In the genomic region with DNA sequence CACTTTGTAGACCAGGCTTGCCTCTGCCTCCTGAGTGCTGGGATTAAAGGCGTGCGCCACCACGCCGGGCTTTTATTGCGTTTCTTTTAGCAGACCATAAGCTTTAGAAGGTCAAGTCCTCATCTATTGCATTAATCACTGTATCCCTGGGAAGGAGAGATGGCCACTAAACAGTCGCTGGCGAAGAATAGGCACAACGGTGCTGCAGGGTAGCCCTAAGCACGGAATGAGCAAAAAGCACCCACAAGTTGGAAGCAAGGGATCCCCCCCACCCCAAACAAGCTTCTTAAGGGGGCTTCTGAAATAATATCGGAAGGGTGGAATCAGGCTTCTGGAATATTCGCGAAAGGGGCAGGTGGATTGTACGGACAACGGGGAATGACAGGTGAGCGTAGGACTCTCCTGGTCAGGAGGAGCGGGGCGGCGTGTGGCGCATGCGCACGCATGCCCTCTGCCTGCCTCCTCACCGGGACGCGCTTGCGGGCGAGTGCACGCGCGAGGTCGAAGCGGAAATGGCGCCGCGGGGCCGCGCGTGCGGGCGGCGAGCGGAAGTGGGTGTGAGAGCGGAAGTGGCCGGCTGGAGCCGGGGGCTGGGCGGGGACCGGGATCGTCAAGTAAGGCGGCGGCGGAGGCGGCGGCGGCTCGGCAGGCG, we compare ENCODE assay signal across 8 mouse cellular contexts. TPM values are rescaled to one million over a fixed set of nuclear protein-coding genes. Genes with fewer than 3 reads are reported as not detected.
DNase-seq lines count a peak whose midpoint lies in the region; ATAC-seq and TF ChIP-seq lines count a peak whose summit lies in the region.

A gene (plus strand): TSS at position 147 of the 652 bp plus-strand sequence.

- DNase-seq in CD8-positive naive resting alpha-beta T cell, adult 2 months (ENCODE audit: low read depth in 2 of 2, low spot score in 2 of 2), result peak; percentile 98 to 99
- peak; percentile 91 for DNase-seq in c-Kit-positive CD71-negative TER-119-negative erythroid progenitor cells, embryonic 14.5 days (ENCODE audit: low read depth)
- DNase-seq in forebrain, embryonic 10.5 days (ENCODE audit: extremely low spot score, low spot score), result peak; percentile 95
- peak; percentile 95 to 98 for DNase-seq in kidney, postnatal 25 days
- peak; percentile 91 to 94 (median 93) for DNase-seq in liver, embryonic 14.5 days (ENCODE audit: low read depth in 3 of 3, low spot score in 3 of 3)
- DNase-seq in neural tube, embryonic 11.5 days (ENCODE audit: low spot score), result peak; percentile 99
- peak; percentile 99 for DNase-seq in stomach, postnatal 0 days (ENCODE audit: low spot score)

- peaks cover 5% of the 10 kb centered on the region; the same call in 1 of the 2 replicates for H3K36me3 ChIP-seq in forebrain, embryonic 10.5 days (replicated peaks)
- no peaks in the 10 kb centered on the region for H3K36me3 ChIP-seq in heart, embryonic 15.5 days
- H3K36me3 ChIP-seq in liver, embryonic 14.5 days (replicated peaks; ENCODE audit: control insufficient read depth, insufficient read depth, low read depth), result no peaks in the 10 kb centered on the region
- H3K36me3 ChIP-seq in neural tube, embryonic 11.5 days (ENCODE audit: control insufficient read depth, insufficient read depth, low read length), result no peaks in the 10 kb centered on the region
- no peaks in the 10 kb centered on the region for H3K36me3 ChIP-seq in stomach, postnatal 0 days (ENCODE audit: control insufficient read depth, insufficient read depth, low read length)

- 1% methylated on average over 55 of the region's 55 CpGs for whole genome bisulfite sequencing in forebrain, embryonic 10.5 days
- 2% methylated on average over 48 of the region's 55 CpGs for WGBS in heart, embryonic 15.5 days
- 5% methylated on average over 40 of the region's 55 CpGs for WGBS in liver, embryonic 14.5 days (ENCODE audit: insufficient replicate concordance)
- WGBS in neural tube, embryonic 11.5 days, result 1% methylated on average over 33 of the region's 55 CpGs
- under 1% methylated on average over 47 of the region's 55 CpGs for WGBS in stomach, postnatal 0 days

- H3K4me3 ChIP-seq in forebrain, embryonic 10.5 days, result peak within 1 kb of the TSS; percentile 99
- peak within 1 kb of the TSS; percentile 87 for H3K4me3 ChIP-seq in heart, embryonic 15.5 days
- H3K4me3 ChIP-seq in liver, embryonic 14.5 days (ENCODE audit: insufficient read depth in 1 of 2, low read depth in 2 of 2, low read length in 2 of 2), result peak within 1 kb of the TSS; percentile 86 to 96
- H3K4me3 ChIP-seq in neural tube, embryonic 11.5 days (ENCODE audit: low read depth, low read length), result peak within 1 kb of the TSS; percentile 98
- peak within 1 kb of the TSS; percentile 99 for H3K4me3 ChIP-seq in stomach, postnatal 0 days (ENCODE audit: low read depth, low read length)

- peak within 1 kb of the TSS; percentile 83 for H3K4me2 ChIP-seq in heart, embryonic 15.5 days
- peak within 1 kb of the TSS; percentile 99 for H3K4me2 ChIP-seq in liver, embryonic 14.5 days (ENCODE audit: low read depth)
- peak within 1 kb of the TSS; percentile 78 for H3K4me2 ChIP-seq in neural tube, embryonic 11.5 days (ENCODE audit: low read depth)
- peak within 1 kb of the TSS; percentile 79 for H3K4me2 ChIP-seq in stomach, postnatal 0 days (replicated peaks; ENCODE audit: low read depth)

- no peak for TF ChIP-seq CTCF in liver, embryonic 14.5 days (IDR thresholded peaks at IDR 0.05; ENCODE audit: low read depth)
- TF ChIP-seq CTCF in stomach, postnatal 0 days (IDR thresholded peaks at IDR 0.05; ENCODE audit: low read depth), result no peak

- H3K4me1 ChIP-seq in forebrain, embryonic 10.5 days, result peaks cover 43% of the 10 kb centered on the region
- peaks cover 37% of the 10 kb centered on the region for H3K4me1 ChIP-seq in heart, embryonic 15.5 days (replicated peaks)
- H3K4me1 ChIP-seq in liver, embryonic 14.5 days (replicated peaks; ENCODE audit: control insufficient read depth in 2 of 2, insufficient read depth in 2 of 2, low read length in 1 of 2), result peaks cover 31% of the 10 kb centered on the region in 2 experiments
- H3K4me1 ChIP-seq in neural tube, embryonic 11.5 days (ENCODE audit: control insufficient read depth, insufficient read depth, low read length), result peaks cover 23% of the 10 kb centered on the region; the same call in 1 of the 2 replicates
- 0 out of 2 replicates have a peak, but pooled peaks cover 7% of the 10 kb centered on the region for H3K4me1 ChIP-seq in stomach, postnatal 0 days (replicated peaks; ENCODE audit: control insufficient read depth, insufficient read depth)

- no peaks in the 10 kb centered on the region for H3K9me3 ChIP-seq in forebrain, embryonic 10.5 days
- H3K9me3 ChIP-seq in heart, embryonic 15.5 days (replicated peaks), result no peaks in the 10 kb centered on the region
- no peaks in the 10 kb centered on the region for H3K9me3 ChIP-seq in liver, embryonic 14.5 days (ENCODE audit: control insufficient read depth, low read length)
- no peaks in the 10 kb centered on the region for H3K9me3 ChIP-seq in neural tube, embryonic 11.5 days (ENCODE audit: control insufficient read depth, low read length)
- H3K9me3 ChIP-seq in stomach, postnatal 0 days (ENCODE audit: control insufficient read depth, low read length), result no peaks in the 10 kb centered on the region

- no peak for TF ChIP-seq EP300 in liver, embryonic 14.5 days (IDR thresholded peaks at IDR 0.05; ENCODE audit: low read depth)
- no peak for TF ChIP-seq EP300 in stomach, postnatal 0 days (optimal IDR thresholded peaks at IDR 0.05)

- no peaks in the 10 kb centered on the region for H3K27me3 ChIP-seq in forebrain, embryonic 10.5 days (ENCODE audit: poor library complexity, severe bottlenecking)
- H3K27me3 ChIP-seq in heart, embryonic 15.5 days, result no peaks in the 10 kb centered on the region
- H3K27me3 ChIP-seq in liver, embryonic 14.5 days (ENCODE audit: control insufficient read depth, insufficient read depth, low read length), result no peaks in the 10 kb centered on the region
- no peaks in the 10 kb centered on the region for H3K27me3 ChIP-seq in neural tube, embryonic 11.5 days (ENCODE audit: control insufficient read depth, insufficient read depth, low read length)
- no peaks in the 10 kb centered on the region for H3K27me3 ChIP-seq in stomach, postnatal 0 days (ENCODE audit: control insufficient read depth, insufficient read depth, low read length)

- ATAC-seq in heart, embryonic 15.5 days (replicated peaks; ENCODE audit: insufficient number of reproducible peaks, insufficient read depth, low FRiP score, low read depth), result peak; percentile 90
- ATAC-seq in liver, embryonic 14.5 days (ENCODE audit: insufficient read depth), result peak; percentile 92
- peak; percentile 90 for ATAC-seq in neural tube, embryonic 11.5 days (ENCODE audit: insufficient read depth, low FRiP score, low TSS enrichment)
- ATAC-seq in stomach, postnatal 0 days (ENCODE audit: low FRiP score, low TSS enrichment), result peak; percentile 90

- H3K27ac ChIP-seq in forebrain, embryonic 10.5 days, result peak within 1 kb of the TSS; percentile 94
- H3K27ac ChIP-seq in heart, embryonic 15.5 days, result peak within 1 kb of the TSS; percentile 97
- H3K27ac ChIP-seq in liver, embryonic 14.5 days, result peak within 1 kb of the TSS; percentile 82
- H3K27ac ChIP-seq in neural tube, embryonic 11.5 days (ENCODE audit: low read depth, low read length), result peak within 1 kb of the TSS; percentile 75
- peak within 1 kb of the TSS; percentile 98 for H3K27ac ChIP-seq in stomach, postnatal 0 days (replicated peaks)

- H3K9ac ChIP-seq in heart, embryonic 15.5 days, result peak within 1 kb of the TSS; percentile 99
- peak within 1 kb of the TSS; percentile 95 for H3K9ac ChIP-seq in liver, embryonic 14.5 days (replicated peaks)
- peak within 1 kb of the TSS; percentile 94 for H3K9ac ChIP-seq in neural tube, embryonic 11.5 days (ENCODE audit: low read length)
- H3K9ac ChIP-seq in stomach, postnatal 0 days (ENCODE audit: low read length), result peak within 1 kb of the TSS; percentile 98

RNA-seq across cellular contexts. Expression of the gene that starts here (rescaled TPM):
- polyA plus RNA-seq in forebrain, embryonic 10.5 days (2016; fragmentation: Nextera tagmentation; extraction: Ambion mirVana), result 345 TPM in 2 replicates
- polyA plus RNA-seq in heart, embryonic 15.5 days (2015; fragmentation: Nextera tagmentation; extraction: Ambion mirVana), result 406 and 413 TPM in 2 replicates
- polyA plus RNA-seq in liver, embryonic 14.5 days (2012; rRNA removed), result 58.8 and 95.3 TPM in 2 replicates
- polyA plus RNA-seq in liver, embryonic 14.5 days (2014; fragmentation: Nextera tagmentation; extraction: Ambion mirVana), result 157 and 160 TPM in 2 replicates
- polyA plus RNA-seq in neural tube, embryonic 11.5 days (2014; fragmentation: Nextera tagmentation; extraction: Ambion mirVana), result 308 and 318 TPM in 2 replicates
- polyA plus RNA-seq in stomach, postnatal 0 days (2015; fragmentation: Nextera tagmentation; extraction: Ambion mirVana), result 585 and 595 TPM in 2 replicates

Comparison
In these comparisons a context has a peak if more than half of its experiments do, and no peak if none do; other contexts are left out.
1. Peak in every context shown above with its lines: DNase-seq, ATAC-seq, H3K4me3 ChIP-seq and H3K27ac ChIP-seq.